Mouse (Mus musculus) hematopoietic stem cell, adult 5-6 weeks (primary cell): Measurements from ENCODE around the gene Tmem210. TPM values are rescaled to one million over a fixed set of nuclear protein-coding genes. Genes with fewer than 3 reads are reported as not detected.

Experiments
- ATAC-seq, 2 experiments: fragments of 125-278 bp in 1 of 2; replicated peaks in 1 of 2; 2 replicates each; pipeline ENCODE4 v1.8.0; 2016 to 2017; ENCODE audit warnings: inconsistent platforms in 2 of 2, mild to moderate bottlenecking in 2 of 2, moderate number of reproducible peaks in 2 of 2, low read depth in 1 of 2, moderate TSS enrichment in 1 of 2; ENCODE audit not compliant: low FRiP score in 2 of 2, poor library complexity in 2 of 2, severe bottlenecking in 2 of 2, insufficient read depth in 1 of 2, low TSS enrichment in 1 of 2
- total RNA-seq: library from RNA; stranded (forward); fragments of 172-1452, 232-1000 nt; gene quantifications from 2 replicates; pipeline ENCODE4 v1.2.3, GENCODE M21; 2017

The Tmem210 gene
- total RNA-seq, 1 experiment from 2014 or later = not detected

- no peak for ATAC-seq
Measured at GRCm38 (mm10) chr2:25288734-25289345, 895 bp downstream of the Tmem210 start.

GRCm38 (mm10) chr2:25289651-25290050, 1.7 kb downstream of the Tmem210 start, which contains the start of gene Lrrc26:
Gene Lrrc26, plus strand, starts transcription at chr2:25289915.
- no peak for ATAC-seq

- ATAC-seq = no peak
Measured at GRCm38 (mm10) chr2:25290101-25290815, 2.3 kb downstream of the Tmem210 start.

GRCm38 (mm10) chr2:25290816-25291130, 2.8 kb downstream of the Tmem210 start:
- ATAC-seq = no peak

GRCm38 (mm10) chr2:25291184-25292053, 3.5 kb downstream of the Tmem210 start:
- ATAC-seq = no peak

GRCm38 (mm10) chr2:25292054-25292544, 4.2 kb downstream of the Tmem210 start:
- no peak for ATAC-seq

GRCm38 (mm10) chr2:25292856-25293255, 4.9 kb downstream of the Tmem210 start:
- ATAC-seq = peak; percentile 46 to 59; a peak in 3 of 4 replicates

- ATAC-seq = no peak
Measured at GRCm38 (mm10) chr2:25293706-25294105, 5.8 kb downstream of the Tmem210 start.

GRCm38 (mm10) chr2:25297093-25297492, 9.1 kb downstream of the Tmem210 start:
- no peak for ATAC-seq

GRCm38 (mm10) chr2:25298046-25298445, 10.1 kb downstream of the Tmem210 start:
- ATAC-seq = no peak

GRCm38 (mm10) chr2:25303452-25303851, 15.5 kb downstream of the Tmem210 start:
- no peak for ATAC-seq

GRCm38 (mm10) chr2:25303931-25304656, 16.1 kb downstream of the Tmem210 start:
- peak in 1 of 2 experiments; percentile 29; a peak in 1 of 4 replicates for ATAC-seq

- peak; percentile 61 to 72 for ATAC-seq
Measured at GRCm38 (mm10) chr2:25304657-25305541, 17.0 kb downstream of the Tmem210 start.

- no peak for ATAC-seq
Measured at GRCm38 (mm10) chr2:25305587-25306359, 17.8 kb downstream of the Tmem210 start.

- no peak for ATAC-seq
Measured at GRCm38 (mm10) chr2:25310180-25310579, 22.2 kb downstream of the Tmem210 start.

GRCm38 (mm10) chr2:25310969-25311368, 23.0 kb downstream of the Tmem210 start:
- ATAC-seq = peak in 1 of 2 experiments; percentile 25; a peak in 1 of 4 replicates
